Mouse (Mus musculus) hindbrain, postnatal 0 days (tissue): ENCODE data around the gene Agbl3. TPM values are rescaled to one million over a fixed set of nuclear protein-coding genes. Genes with fewer than 3 reads are reported as not detected.

Source experiments
- ATAC-seq: fragments of 200-750 bp; cut with Nextera tagmentation; 2 replicates; pipeline ENCODE4 v1.8.0; 2017; ENCODE audit warnings: mild to moderate bottlenecking, moderate TSS enrichment, moderate library complexity
- DNase-seq: peaks from one replicate; pipeline ENCODE4 v3.0.0-alpha.2; 2015; ENCODE audit warnings: low spot score
- H3K27ac ChIP-seq: fragments of 300-500 bp; sonication (generic); 2 replicates; pipeline ENCODE4 v1.5.1; 2014; ENCODE audit warnings: mild to moderate bottlenecking
- H3K27me3 ChIP-seq: fragments of 300-500 bp; sonication (generic); 2 replicates; pipeline ENCODE4 v1.6.1; 2014; ENCODE audit warnings: low read length, mixed read lengths; ENCODE audit not compliant: insufficient read depth
- H3K36me3 ChIP-seq: fragments of 300-500 bp; sonication (generic); 2 replicates; pipeline ENCODE4 v1.6.1; 2014; ENCODE audit warnings: low read length, mixed read lengths; ENCODE audit not compliant: insufficient read depth
- H3K4me1 ChIP-seq: fragments of 300-500 bp; sonication (generic); 2 replicates; pipeline ENCODE4 v1.6.1; 2014; ENCODE audit warnings: antibody characterized with exemption, low read length, mixed read lengths; ENCODE audit not compliant: insufficient read depth
- H3K4me2 ChIP-seq: fragments of 300-500 bp; sonication (generic); 2 replicates; pipeline ENCODE4 v1.6.1; 2014; ENCODE audit warnings: low read depth, mild to moderate bottlenecking, low read length, moderate library complexity, mixed read lengths
- H3K4me3 ChIP-seq: fragments of 300-500 bp; sonication (generic); 2 replicates; pipeline ENCODE4 v1.5.1; 2014; ENCODE audit warnings: low read length
- H3K9ac ChIP-seq: fragments of 300-500 bp; sonication (generic); replicated peaks from 2 replicates; pipeline ENCODE4 v1.6.1; 2014; ENCODE audit warnings: mild to moderate bottlenecking, low read length, moderate library complexity, mixed read lengths
- H3K9me3 ChIP-seq: fragments of 300-500 bp; sonication (generic); 2 replicates; pipeline ENCODE4 v1.6.1; 2016; ENCODE audit warnings: low read length, mixed read lengths
- CTCF ChIP-seq: IDR thresholded peaks from 2 replicates; pipeline ENCODE4 v1.5.1; 2016; ENCODE audit warnings: antibody characterized with exemption, control low read depth, low read depth
- WGBS: fragments of 180-500 bp; shearing (Covaris S2); extraction: QIAGEN DNeasy Blood & Tissue Kit; methylation state at CpG from one replicate; pipeline ENCODE4 v1.1.7; 2014; 5-methylcytosine and 5-hydroxymethylcytosine counted together
- polyA plus RNA-seq: library from polyadenylated mRNA; unstranded; fragments of >200 nt; fragmentation: Nextera tagmentation; extraction: Ambion mirVana; gene quantifications from 2 replicates; pipeline ENCODE4 v1.2.1, GENCODE M21; 2015
- total RNA-seq: library from RNA; depleted of rRNA; stranded (reverse); fragments of >200 nt; gene quantifications from 2 replicates; pipeline ENCODE4 v1.2.3, GENCODE M21; 2014; rRNA removed

Gene Agbl3
- total and polyA plus RNA-seq, 2 experiments from 2014 or later = 13.2 to 21.5 TPM

- no peak for TF ChIP-seq CTCF
Measured at GRCm38 (mm10) chr6:34907121-34907614, 126.9 kb downstream of the Agbl3 start.

DNA sequence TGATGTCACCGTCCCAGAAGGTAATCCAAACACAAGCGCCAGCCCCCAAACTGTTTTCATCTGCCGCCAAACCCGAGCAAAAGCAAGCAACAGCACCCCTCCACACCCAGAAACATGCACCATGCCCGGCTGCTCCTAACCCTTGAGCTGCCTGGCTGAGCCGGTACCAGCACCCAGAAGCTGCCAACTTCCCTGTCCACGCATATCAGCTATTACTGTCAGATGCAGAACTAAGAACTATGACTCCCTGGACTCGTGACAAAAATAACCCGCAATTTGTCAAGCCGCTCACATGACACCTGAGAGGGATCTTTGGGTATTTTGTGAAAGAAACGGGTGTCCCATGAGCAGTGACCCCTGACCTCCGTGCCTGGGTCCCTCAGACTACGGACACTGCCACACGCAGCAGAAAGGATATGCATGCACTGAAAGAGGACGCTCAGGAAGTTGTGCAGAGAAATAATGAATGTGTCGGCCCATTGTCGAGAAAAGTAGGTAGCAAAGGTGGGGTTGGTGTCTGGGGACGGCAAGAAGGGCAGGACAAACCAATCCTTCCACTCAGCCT, 127.5 kb downstream of the Agbl3 start:
- Histone ChIP-seq H3K4me3 (no peak overlapping the region), H3K27me3 (no peaks in the 10 kb centered on the region), H3K4me2 (no peak overlapping the region), H3K4me1 (peaks cover 11% of the 10 kb centered on the region; the same call in 1 of the 2 replicates), H3K27ac (no peak overlapping the region), H3K9me3 (no peaks in the 10 kb centered on the region), H3K36me3 (peaks cover 30% of the 10 kb centered on the region; the same call in 1 of the 2 replicates), H3K9ac (no peak overlapping the region)
- WGBS = 87% methylated on average over 18 of the region's 18 CpGs
- no peak for DNase-seq
- no peak for TF ChIP-seq CTCF
- ATAC-seq = no peak

More at GRCm38 (mm10) chr6:34907121-34907614, 126.9 kb downstream of the Agbl3 start:
- ATAC-seq (no peak), DNase-seq (no peak)
- Histone ChIP-seq H3K27me3 (no peaks in the 10 kb centered on the region), H3K9me3 (no peaks in the 10 kb centered on the region), H3K27ac (no peak overlapping the region), H3K4me3 (no peak overlapping the region), H3K4me2 (no peak overlapping the region), H3K9ac (no peak overlapping the region), H3K36me3 (peaks cover 30% of the 10 kb centered on the region; the same call in 1 of the 2 replicates), H3K4me1 (peaks cover 11% of the 10 kb centered on the region; the same call in 1 of the 2 replicates)
- WGBS = 63% methylated on average over 2 of the region's 2 CpGs

Other genes starting within 250 kb of the Agbl3 start
- gene Cald1, start 181.9 kb upstream of the Agbl3 start, total RNA-seq = 27.6 and 28.1 TPM in 2 replicates
- gene Cald1, start 181.9 kb upstream of the Agbl3 start, polyA plus RNA-seq = 59.0 and 67.6 TPM in 2 replicates
- 1.3 and 1.7 TPM in 2 replicates for gene Tmem140, start 82.7 kb downstream of the Agbl3 start, total RNA-seq
- gene Tmem140, start 82.7 kb downstream of the Agbl3 start, polyA plus RNA-seq = 0.72 and 0.79 TPM in 2 replicates
- gene Cyren, start 97.6 kb downstream of the Agbl3 start, total RNA-seq = 3.6 and 4.3 TPM in 2 replicates
- gene Cyren, start 97.6 kb downstream of the Agbl3 start, polyA plus RNA-seq = 4.9 and 5.2 TPM in 2 replicates
- 52.7 and 61.3 TPM in 2 replicates for gene Wdr91, start 130.4 kb downstream of the Agbl3 start, total RNA-seq
- gene Wdr91, start 130.4 kb downstream of the Agbl3 start, polyA plus RNA-seq = 17.9 and 18.2 TPM in 2 replicates
- gene Stra8, start 139.7 kb downstream of the Agbl3 start, total RNA-seq = not detected in 2 replicates
- not detected in 2 replicates for gene Stra8, start 139.7 kb downstream of the Agbl3 start, polyA plus RNA-seq
- 1.8 and 2.6 TPM in 2 replicates for gene Slc23a4, start 208.0 kb downstream of the Agbl3 start, total RNA-seq
- 0.67 and 0.68 TPM in 2 replicates for gene Slc23a4, start 208.0 kb downstream of the Agbl3 start, polyA plus RNA-seq